Mouse (Mus musculus) neural tube, embryonic 14.5 days (tissue): ENCODE measurements around the gene Snx25. TPM values are rescaled to one million over a fixed set of nuclear protein-coding genes. Genes with fewer than 3 reads are reported as not detected.

Experiments
- ATAC-seq: fragments of 200-750 bp; cut with Nextera tagmentation; 2 replicates; pipeline ENCODE4 v1.8.0; 2017; ENCODE audit warnings: low read depth, mild to moderate bottlenecking, moderate TSS enrichment, moderate library complexity
- H3K27ac ChIP-seq: fragments of 300-500 bp; sonication (generic); 2 replicates; pipeline ENCODE4 v1.5.1; 2014; ENCODE audit warnings: low read depth, mild to moderate bottlenecking, control low read depth, low read length, moderate library complexity, mixed read lengths
- H3K27me3 ChIP-seq: fragments of 300-500 bp; sonication (generic); 2 replicates; pipeline ENCODE4 v1.6.1; 2014; ENCODE audit warnings: low read length; ENCODE audit not compliant: control insufficient read depth, insufficient read depth
- H3K36me3 ChIP-seq: fragments of 300-500 bp; sonication (generic); 2 replicates; pipeline ENCODE4 v1.6.1; 2014; ENCODE audit warnings: low read length, mixed read lengths; ENCODE audit not compliant: control insufficient read depth, insufficient read depth
- H3K4me1 ChIP-seq: fragments of 300-500 bp; sonication (generic); 2 replicates; pipeline ENCODE4 v1.6.1; 2014; ENCODE audit warnings: low read length; ENCODE audit not compliant: control insufficient read depth, insufficient read depth
- H3K4me2 ChIP-seq: fragments of 300-500 bp; sonication (generic); 2 replicates; pipeline ENCODE4 v1.6.1; 2014; ENCODE audit warnings: mild to moderate bottlenecking, low read depth, low read length, control low read depth
- H3K4me3 ChIP-seq: fragments of 300-500 bp; sonication (generic); 2 replicates; pipeline ENCODE4 v1.5.1; 2014; ENCODE audit warnings: low read depth, low read length, control low read depth, mixed read lengths
- H3K9ac ChIP-seq: fragments of 300-500 bp; sonication (generic); replicated peaks from 2 replicates; pipeline ENCODE4 v1.6.1; 2014; ENCODE audit warnings: low read depth, mild to moderate bottlenecking, control low read depth, low read length, mixed read lengths
- H3K9me3 ChIP-seq: fragments of 300-500 bp; sonication (generic); 2 replicates; pipeline ENCODE4 v1.6.1; 2016; ENCODE audit warnings: low read length; ENCODE audit not compliant: control insufficient read depth
- WGBS: fragments of 180-500 bp; shearing (Covaris S2); extraction: QIAGEN DNeasy Blood & Tissue Kit; methylation state at CpG from one replicate; pipeline ENCODE4 v1.1.7; 2014; 5-methylcytosine and 5-hydroxymethylcytosine counted together
- polyA plus RNA-seq: library from polyadenylated mRNA; unstranded; fragments of >200 nt; fragmentation: Nextera tagmentation; extraction: Ambion mirVana; gene quantifications from 2 replicates; pipeline ENCODE4 v1.2.1, GENCODE M21; 2014

Gene Snx25
- polyA plus RNA-seq, 1 experiment from 2014 or later = 17.4 TPM

DNA sequence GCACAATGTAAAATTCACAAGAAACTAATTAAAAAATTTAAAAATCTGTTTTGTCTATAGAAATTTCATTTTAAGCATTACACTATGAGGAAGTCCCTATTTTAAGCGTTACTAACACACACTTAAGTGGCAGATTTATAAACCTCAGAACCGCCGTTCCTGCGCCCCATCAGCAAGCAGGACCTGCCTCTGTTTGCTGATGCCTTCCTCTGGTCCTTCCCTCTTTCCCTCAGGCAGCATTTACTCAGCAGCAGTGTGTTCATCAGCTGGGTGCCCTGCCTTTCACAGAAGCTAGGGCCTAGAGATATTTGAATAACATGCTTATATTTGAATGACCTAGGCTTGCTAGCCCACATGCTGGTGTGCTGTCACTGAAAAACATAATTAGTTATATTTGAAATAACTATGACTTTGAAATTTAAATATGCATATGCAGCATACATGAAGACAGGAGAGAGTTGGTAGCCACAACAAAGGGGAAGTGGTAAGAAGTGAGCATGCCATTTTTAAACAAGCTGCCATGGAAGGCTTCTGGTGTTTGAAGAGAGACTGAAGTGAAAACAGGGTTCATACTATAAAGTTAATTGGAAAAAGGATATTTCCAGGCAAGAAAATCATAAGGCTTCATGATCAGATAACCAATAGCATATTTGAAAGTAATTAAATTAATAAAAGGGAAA, 161.2 kb downstream of the Snx25 start:
- ATAC-seq = no peak
- WGBS = 87% methylated on average over 4 of the region's 4 CpGs
- H3K36me3 ChIP-seq = peaks cover 7% of the 10 kb centered on the region; the same call in 1 of the 2 replicates

DNA sequence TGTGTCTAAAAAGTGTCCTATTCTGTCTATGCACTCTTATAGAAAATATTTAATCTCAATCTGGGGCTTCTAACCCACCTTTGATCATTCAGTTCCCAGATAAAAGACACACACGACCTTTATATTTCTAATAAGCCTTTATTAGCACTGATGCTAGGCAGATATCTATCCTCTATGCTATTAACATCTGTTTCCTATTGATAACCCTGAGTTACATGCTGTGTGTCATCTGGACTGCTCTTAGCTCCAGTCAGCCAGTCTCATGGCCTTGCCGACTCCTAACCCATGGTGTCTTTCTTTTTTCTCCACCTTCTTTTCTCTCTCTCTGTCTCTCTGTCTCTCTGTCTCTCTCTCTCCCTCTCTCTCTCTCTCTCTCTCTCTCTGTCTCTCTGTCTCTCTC, 163.8 kb downstream of the Snx25 start:
- Histone ChIP-seq H3K4me2 (no peak overlapping the region), H3K9ac (no peak overlapping the region), H3K4me1 (no peaks in the 10 kb centered on the region), H3K4me3 (no peak overlapping the region), H3K36me3 (peaks cover 3% of the 10 kb centered on the region; the same call in 1 of the 2 replicates), H3K27me3 (no peaks in the 10 kb centered on the region), H3K27ac (no peak overlapping the region), H3K9me3 (no peaks in the 10 kb centered on the region)
- WGBS = 71% methylated on average over 2 of the region's 2 CpGs
- ATAC-seq = no peak

More for the DNA sequence above, 161.2 kb downstream of the Snx25 start:
- no peaks in the 10 kb centered on the region for H3K4me1 ChIP-seq
- no peak overlapping the region for H3K4me3 ChIP-seq
- no peak overlapping the region for H3K4me2 ChIP-seq
- no peaks in the 10 kb centered on the region for H3K9me3 ChIP-seq
- no peaks in the 10 kb centered on the region for H3K27me3 ChIP-seq
- no peak overlapping the region for H3K9ac ChIP-seq
- H3K27ac ChIP-seq = no peak overlapping the region

DNA sequence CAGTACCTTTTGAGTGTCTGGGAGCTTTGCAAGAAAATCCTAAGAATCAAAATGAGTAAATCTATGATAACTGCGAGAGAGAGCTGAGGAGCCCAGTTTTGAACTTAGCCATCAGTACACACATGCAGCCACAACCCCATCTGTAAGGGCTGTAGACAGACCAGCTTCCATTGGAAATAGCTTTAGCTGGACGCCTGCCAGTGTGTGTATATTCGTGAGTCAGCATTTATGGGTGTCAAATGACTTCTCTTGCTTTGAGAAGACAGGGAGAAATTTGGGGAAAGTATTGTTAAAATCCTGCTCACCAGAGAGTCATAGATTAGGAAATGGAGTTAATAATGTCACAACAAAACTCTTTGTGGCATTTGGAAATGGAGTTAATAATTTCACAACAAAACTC, 165.3 kb downstream of the Snx25 start:
- WGBS = 87% methylated on average over 3 of the region's 3 CpGs
- Histone ChIP-seq H3K36me3 (peaks cover 12% of the 10 kb centered on the region), H3K4me3 (no peak overlapping the region), H3K4me1 (no peaks in the 10 kb centered on the region), H3K9ac (no peak overlapping the region), H3K27ac (no peak overlapping the region), H3K4me2 (no peak overlapping the region), H3K27me3 (no peaks in the 10 kb centered on the region), H3K9me3 (no peaks in the 10 kb centered on the region)
- ATAC-seq = no peak

Other genes with a start within 250 kb of the Snx25 start
- gene Ccdc110, start 217.5 kb downstream of the Snx25 start, polyA plus RNA-seq = 0.24 TPM in 1 of 2 replicates, not detected in the other
- gene 1700029J07Rik, start 176.9 kb downstream of the Snx25 start, polyA plus RNA-seq = 5.2 and 7.0 TPM in 2 replicates
- gene Ufsp2, start 176.6 kb downstream of the Snx25 start, polyA plus RNA-seq = 69.6 and 72.6 TPM in 2 replicates
- 0.48 and 0.82 TPM in 2 replicates for gene Lrp2bp, start 152.9 kb downstream of the Snx25 start, polyA plus RNA-seq
- gene Ankrd37, start 146.5 kb downstream of the Snx25 start, polyA plus RNA-seq = 39.5 and 41.3 TPM in 2 replicates
- gene Cfap97, start 388 bp downstream of the Snx25 start, polyA plus RNA-seq = 23.9 and 28.8 TPM in 2 replicates
- 996 and 1,036 TPM in 2 replicates for gene Slc25a4, start 59.1 kb upstream of the Snx25 start, polyA plus RNA-seq
- gene Helt, start 142.5 kb upstream of the Snx25 start, polyA plus RNA-seq = 0.24 TPM in 1 of 2 replicates, not detected in the other